Mouse (Mus musculus) stomach, postnatal 0 days (tissue): ENCODE measurements at regions not wholly inside any gene's neighbourhood (a gene's known extent, or its start where the extent isn't known, plus 50 kb on each side); places are given as distances from the start of the nearest gene placed in this dataset.

Source experiments
- ATAC-seq: fragments of 200-750 bp; cut with Nextera tagmentation; 2 replicates; pipeline ENCODE4 v1.8.0; 2017; ENCODE audit not compliant: low FRiP score, low TSS enrichment
- DNase-seq: peaks from one replicate; pipeline ENCODE4 v3.0.0-alpha.2; 2016; ENCODE audit warnings: low spot score
- H3K27ac ChIP-seq: fragments of 300-500 bp; sonication (generic); replicated peaks from 2 replicates; pipeline ENCODE4 v1.5.1; 2014; ENCODE audit warnings: mild to moderate bottlenecking, control low read depth
- H3K27me3 ChIP-seq: fragments of 300-500 bp; sonication (generic); 2 replicates; pipeline ENCODE4 v1.6.1; 2014; ENCODE audit warnings: low read length; ENCODE audit not compliant: control insufficient read depth, insufficient read depth
- H3K36me3 ChIP-seq: fragments of 300-500 bp; sonication (generic); 2 replicates; pipeline ENCODE4 v1.6.1; 2014; ENCODE audit warnings: low read length, mixed read lengths; ENCODE audit not compliant: control insufficient read depth, insufficient read depth
- H3K4me1 ChIP-seq: fragments of 300-500 bp; sonication (generic); replicated peaks from 2 replicates; pipeline ENCODE4 v1.6.1; 2014; ENCODE audit warnings: antibody characterized with exemption; ENCODE audit not compliant: control insufficient read depth, insufficient read depth
- H3K4me2 ChIP-seq: fragments of 300-500 bp; sonication (generic); replicated peaks from 2 replicates; pipeline ENCODE4 v1.6.1; 2014; ENCODE audit warnings: low read depth, mild to moderate bottlenecking, control low read depth, moderate library complexity
- H3K4me3 ChIP-seq: fragments of 300-500 bp; sonication (generic); 2 replicates; pipeline ENCODE4 v1.5.1; 2014; ENCODE audit warnings: low read depth, low read length, control low read depth
- H3K9ac ChIP-seq: fragments of 300-500 bp; sonication (generic); 2 replicates; pipeline ENCODE4 v1.6.1; 2014; ENCODE audit warnings: mild to moderate bottlenecking, low read length, control low read depth, mixed read lengths
- H3K9me3 ChIP-seq: fragments of 300-500 bp; sonication (generic); 2 replicates; pipeline ENCODE4 v1.6.1; 2016; ENCODE audit warnings: low read length; ENCODE audit not compliant: control insufficient read depth
- CTCF ChIP-seq: IDR thresholded peaks from 2 replicates; pipeline ENCODE4 v1.5.1; 2016; ENCODE audit warnings: antibody characterized with exemption, low read depth, mild to moderate bottlenecking, moderate library complexity
- EP300 ChIP-seq: optimal IDR thresholded peaks from 2 replicates; pipeline ENCODE3; 2016; ENCODE audit warnings: antibody characterized with exemption
- whole genome bisulfite sequencing: fragments of 180-500 bp; shearing (Covaris S2); extraction: QIAGEN DNeasy Blood & Tissue Kit; methylation state at CpG from one replicate; pipeline ENCODE4 v1.1.7; 2014; 5-methylcytosine and 5-hydroxymethylcytosine counted together

- Histone ChIP-seq H3K27ac (no peak overlapping the region), H3K36me3 (no peaks in the 10 kb centered on the region), H3K4me2 (no peak overlapping the region), H3K27me3 (no peaks in the 10 kb centered on the region), H3K4me1 (no peaks in the 10 kb centered on the region), H3K4me3 (no peak overlapping the region), H3K9ac (no peak overlapping the region), H3K9me3 (no peaks in the 10 kb centered on the region)
- TF ChIP-seq CTCF (no peak), EP300 (no peak)
- no peak for DNase-seq
- WGBS, result 73% methylated on average over 6 of the region's 6 CpGs
- no peak for ATAC-seq
Observed at GRCm38 (mm10) chr9:91545402-91545801, 179.8 kb upstream of the Zic1 start.

DNA sequence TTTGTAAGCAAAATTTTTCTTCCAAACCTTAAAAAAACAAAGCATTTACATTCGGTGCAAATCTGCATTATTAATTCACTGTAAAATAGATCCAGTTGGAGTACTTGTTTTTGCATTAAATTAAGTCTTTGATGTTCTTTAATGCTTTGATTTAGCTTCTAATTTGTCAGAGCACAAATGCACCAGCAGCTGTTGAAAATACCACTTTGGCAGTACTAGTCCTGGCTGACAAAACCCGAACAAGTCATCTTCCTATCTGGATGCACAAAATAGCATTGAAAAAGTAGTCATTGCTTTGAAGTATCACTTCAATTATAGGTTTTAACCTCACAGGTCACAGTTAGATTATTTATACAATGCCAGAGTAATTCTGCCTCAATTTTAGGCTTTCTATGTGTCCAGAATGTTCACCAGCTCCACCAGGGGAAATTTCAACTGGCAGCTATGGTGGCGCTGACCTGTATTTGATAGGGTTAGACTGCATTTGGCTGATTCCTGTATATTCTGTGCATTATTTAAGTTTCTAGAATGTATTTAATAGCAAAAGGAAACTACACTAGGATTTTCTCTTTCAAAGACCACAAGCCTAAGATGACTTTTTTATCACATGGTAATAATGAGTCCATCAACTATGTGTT, 163.3 kb upstream of the Zic1 start:
- Histone ChIP-seq H3K36me3 (no peaks in the 10 kb centered on the region), H3K4me2 (no peak overlapping the region), H3K4me1 (no peaks in the 10 kb centered on the region), H3K9ac (no peak overlapping the region), H3K27me3 (no peaks in the 10 kb centered on the region), H3K4me3 (no peak overlapping the region), H3K27ac (no peak overlapping the region), H3K9me3 (no peaks in the 10 kb centered on the region)
- ATAC-seq, result no peak
- DNase-seq, result no peak
- 74% methylated on average over 3 of the region's 3 CpGs for WGBS
- TF ChIP-seq EP300 (no peak), CTCF (no peak)

DNA sequence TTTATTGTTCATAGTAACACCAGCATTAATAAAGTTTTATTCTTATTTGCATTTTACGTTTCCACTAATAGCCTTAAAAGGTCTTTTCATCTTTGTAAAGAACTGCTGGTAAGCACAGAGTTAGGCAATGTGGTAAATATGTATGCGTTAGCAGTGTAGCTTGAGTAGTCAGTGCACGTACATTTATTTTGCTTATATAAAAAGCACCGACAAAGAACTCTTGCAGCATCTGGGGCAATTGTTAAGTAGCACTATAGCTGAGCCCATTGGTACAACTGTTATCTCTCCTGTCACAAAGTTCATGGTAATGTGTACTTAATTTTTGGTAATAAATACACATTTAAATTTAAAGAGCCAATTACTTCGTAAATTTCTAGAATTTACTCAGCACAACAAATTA, 162.8 kb upstream of the Zic1 start:
- DNase-seq (no peak), ATAC-seq (no peak)
- H3K36me3 ChIP-seq, result no peaks in the 10 kb centered on the region
- no peaks in the 10 kb centered on the region for H3K27me3 ChIP-seq
- H3K4me1 ChIP-seq, result no peaks in the 10 kb centered on the region
- WGBS, result 65% methylated on average over 5 of the region's 5 CpGs
- no peak overlapping the region for H3K4me2 ChIP-seq
- no peaks in the 10 kb centered on the region for H3K9me3 ChIP-seq
- H3K27ac ChIP-seq, result no peak overlapping the region
- TF ChIP-seq EP300 (no peak), CTCF (no peak)
- no peak overlapping the region for H3K9ac ChIP-seq
- no peak overlapping the region for H3K4me3 ChIP-seq

DNA sequence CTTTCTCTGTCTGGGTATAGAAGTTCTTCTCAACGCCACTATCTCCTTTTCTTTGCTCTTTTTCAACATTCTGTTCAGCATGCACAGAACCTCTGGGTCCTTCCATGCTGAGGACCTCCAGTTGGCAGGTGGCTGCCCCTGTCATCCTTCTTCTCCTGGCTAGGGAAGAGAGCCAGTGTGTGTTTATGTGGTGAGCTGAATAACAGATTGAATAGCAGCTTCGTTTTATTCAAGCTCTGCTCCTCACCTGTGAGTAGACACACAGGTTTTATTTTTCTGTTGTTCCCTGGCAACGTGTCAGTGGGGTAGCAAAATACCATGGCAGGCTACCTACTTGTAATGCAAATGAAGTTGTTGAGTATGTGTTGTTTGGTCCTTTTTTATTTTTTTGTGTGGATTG, 154.9 kb upstream of the Zic1 start:
- WGBS, result 35% methylated on average over 3 of the region's 3 CpGs
- TF ChIP-seq CTCF (no peak), EP300 (no peak)
- no peaks in the 10 kb centered on the region for H3K27me3 ChIP-seq

DNA sequence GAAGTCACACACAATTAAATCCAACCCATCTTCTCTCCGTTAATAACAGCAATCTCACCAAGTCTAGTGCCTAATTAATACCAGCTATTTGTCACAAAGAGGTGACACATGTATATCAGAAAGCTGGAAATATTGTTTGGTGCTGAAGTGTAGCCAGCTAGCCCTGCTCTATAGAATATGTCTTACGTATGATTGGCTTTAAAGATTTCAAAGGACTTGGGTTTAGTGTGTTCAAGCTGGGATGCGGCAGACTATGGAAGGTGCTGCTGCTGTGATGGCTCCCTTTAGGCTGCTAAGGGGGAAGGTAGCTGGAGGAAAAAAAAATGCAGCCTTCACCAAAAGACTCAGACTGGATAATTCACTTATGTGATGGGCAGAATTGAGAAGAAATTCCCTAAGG, 144.1 kb upstream of the Zic1 start:
- Histone ChIP-seq H3K9me3 (no peaks in the 10 kb centered on the region), H3K4me1 (no peaks in the 10 kb centered on the region), H3K27me3 (no peaks in the 10 kb centered on the region), H3K9ac (no peak overlapping the region), H3K4me2 (no peak overlapping the region), H3K27ac (no peak overlapping the region), H3K36me3 (no peaks in the 10 kb centered on the region), H3K4me3 (no peak overlapping the region)
- WGBS, result 81% methylated on average over 3 of the region's 3 CpGs
- no peak for DNase-seq
- no peak for ATAC-seq
- no peak for TF ChIP-seq CTCF
- no peak for TF ChIP-seq EP300

More for the DNA sequence above, 154.9 kb upstream of the Zic1 start:
- no peak overlapping the region for H3K27ac ChIP-seq
- no peak overlapping the region for H3K9ac ChIP-seq
- DNase-seq (no peak), ATAC-seq (no peak)
- H3K4me1 ChIP-seq, result no peaks in the 10 kb centered on the region
- H3K36me3 ChIP-seq, result no peaks in the 10 kb centered on the region
- H3K4me2 ChIP-seq, result no peak overlapping the region
- no peak overlapping the region for H3K4me3 ChIP-seq
- H3K9me3 ChIP-seq, result no peaks in the 10 kb centered on the region

GRCm38 (mm10) chr9:91503657-91504329, 138.2 kb upstream of the Zic1 start:
- Histone ChIP-seq H3K9me3 (no peaks in the 10 kb centered on the region), H3K4me1 (no peaks in the 10 kb centered on the region), H3K4me3 (no peak overlapping the region), H3K9ac (no peak overlapping the region), H3K27ac (no peak overlapping the region), H3K27me3 (no peaks in the 10 kb centered on the region), H3K36me3 (no peaks in the 10 kb centered on the region), H3K4me2 (no peak overlapping the region)
- 63% methylated on average over 5 of the region's 5 CpGs for WGBS
- no peak for DNase-seq
- TF ChIP-seq EP300 (no peak), CTCF (no peak)
- ATAC-seq, result no peak
